Mouse (Mus musculus): ENCODE data around the gene Mkrn1. TPM values are rescaled to one million over a fixed set of nuclear protein-coding genes. Genes with fewer than 3 reads are reported as not detected.
A peak's percentile ranks its signal among the peaks of the same experiment; 100 is the strongest.
"Not testable (repeated sequence)": the region's sequence is repeated elsewhere in the genome, so short reads cannot be mapped to it uniquely, and the experiment has no call there.

Mkrn1 gene
- polyA plus RNA-seq, 1 experiment from 2014 or later, result 63.5 TPM

DNA sequence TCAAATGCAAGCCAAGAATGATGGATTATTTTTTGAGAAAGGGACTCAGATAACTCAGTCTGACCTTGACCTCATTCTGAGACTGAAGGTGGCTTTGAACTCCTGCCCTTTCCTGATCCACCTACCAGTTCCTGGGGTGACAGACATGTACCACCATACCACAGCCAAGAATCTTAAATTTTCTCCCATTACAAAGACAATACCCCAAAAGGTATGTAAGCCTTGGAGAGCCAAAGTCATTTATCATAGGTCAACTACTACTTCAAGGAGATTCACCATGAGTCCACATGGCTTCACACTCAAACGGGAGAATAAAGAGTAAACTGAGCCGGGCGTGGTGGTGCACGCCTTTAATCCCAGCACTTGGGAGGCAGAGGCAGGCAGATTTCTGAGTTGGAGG is 30.3 kb upstream of the Mkrn1 start:
- no peak for ATAC-seq
- Histone ChIP-seq H3K9me3 (ENCODE audit: control insufficient read depth, low read length) (no peaks in the 10 kb centered on the region), H3K4me3 (ENCODE audit: low read length) (no peak overlapping the region), H3K9ac (ENCODE audit: low read depth, low read length) (no peak overlapping the region), H3K27ac (ENCODE audit: low read length) (no peak overlapping the region), H3K36me3 (ENCODE audit: control insufficient read depth, insufficient read depth, low read length) (no peaks in the 10 kb centered on the region), H3K4me1 (ENCODE audit: control insufficient read depth, insufficient read depth, low read length) (peaks cover 7% of the 10 kb centered on the region), H3K4me2 (ENCODE audit: low read depth, low read length) (no peak overlapping the region), H3K27me3 (replicated peaks; ENCODE audit: control insufficient read depth, insufficient read depth, low read length) (no peaks in the 10 kb centered on the region)
- 87% methylated on average over 4 of the region's 4 CpGs for WGBS

DNA sequence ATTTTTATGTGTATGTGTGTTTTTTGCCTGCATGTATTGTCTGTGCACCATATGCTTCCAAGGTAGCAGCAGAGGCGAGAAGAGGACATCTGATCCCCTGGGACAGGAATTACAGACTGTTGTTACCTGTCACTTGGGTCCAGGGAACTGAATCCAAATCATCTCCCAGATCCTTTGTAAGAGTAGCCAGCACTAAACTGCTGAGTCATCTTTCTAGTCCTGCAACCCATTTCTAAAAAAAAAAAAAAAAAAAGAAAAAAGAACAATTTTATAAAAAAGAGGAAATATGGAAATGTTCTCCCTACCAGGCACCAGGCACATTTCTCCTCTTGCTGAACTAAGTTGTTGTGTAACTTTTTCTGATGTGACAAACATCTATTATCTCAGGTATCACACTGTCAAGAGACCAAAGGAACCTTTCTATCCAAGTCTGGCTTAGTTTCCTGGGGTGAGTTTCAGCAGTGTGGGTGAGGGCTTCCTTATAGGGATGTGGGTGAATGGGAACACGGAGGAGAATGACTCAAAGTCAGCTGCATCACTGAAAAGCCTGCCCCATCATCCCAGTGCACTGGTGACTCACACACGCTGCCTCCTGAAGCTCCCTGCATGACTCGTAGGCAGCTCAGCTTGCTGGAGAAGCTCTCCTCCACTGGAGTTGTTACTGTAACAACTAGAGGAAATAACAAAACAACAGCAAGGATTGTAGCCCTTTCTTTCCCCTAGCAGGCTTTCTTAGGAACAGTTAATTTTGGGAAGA is 27.3 kb upstream of the Mkrn1 start:
- H3K4me1 ChIP-seq (ENCODE audit: control insufficient read depth, insufficient read depth, low read length), result no peaks in the 10 kb centered on the region
- no peaks in the 10 kb centered on the region for H3K36me3 ChIP-seq (ENCODE audit: control insufficient read depth, insufficient read depth, low read length)
- no peak overlapping the region for H3K4me3 ChIP-seq (ENCODE audit: low read length)
- H3K27me3 ChIP-seq (replicated peaks; ENCODE audit: control insufficient read depth, insufficient read depth, low read length), result no peaks in the 10 kb centered on the region
- H3K9me3 ChIP-seq (ENCODE audit: control insufficient read depth, low read length), result no peaks in the 10 kb centered on the region
- no peak for ATAC-seq
- no peak overlapping the region for H3K27ac ChIP-seq (ENCODE audit: low read length)
- WGBS, result 50% methylated on average over 4 of the region's 4 CpGs
- H3K4me2 ChIP-seq (ENCODE audit: low read depth, low read length), result no peak overlapping the region
- H3K9ac ChIP-seq (ENCODE audit: low read depth, low read length), result no peak overlapping the region

DNA sequence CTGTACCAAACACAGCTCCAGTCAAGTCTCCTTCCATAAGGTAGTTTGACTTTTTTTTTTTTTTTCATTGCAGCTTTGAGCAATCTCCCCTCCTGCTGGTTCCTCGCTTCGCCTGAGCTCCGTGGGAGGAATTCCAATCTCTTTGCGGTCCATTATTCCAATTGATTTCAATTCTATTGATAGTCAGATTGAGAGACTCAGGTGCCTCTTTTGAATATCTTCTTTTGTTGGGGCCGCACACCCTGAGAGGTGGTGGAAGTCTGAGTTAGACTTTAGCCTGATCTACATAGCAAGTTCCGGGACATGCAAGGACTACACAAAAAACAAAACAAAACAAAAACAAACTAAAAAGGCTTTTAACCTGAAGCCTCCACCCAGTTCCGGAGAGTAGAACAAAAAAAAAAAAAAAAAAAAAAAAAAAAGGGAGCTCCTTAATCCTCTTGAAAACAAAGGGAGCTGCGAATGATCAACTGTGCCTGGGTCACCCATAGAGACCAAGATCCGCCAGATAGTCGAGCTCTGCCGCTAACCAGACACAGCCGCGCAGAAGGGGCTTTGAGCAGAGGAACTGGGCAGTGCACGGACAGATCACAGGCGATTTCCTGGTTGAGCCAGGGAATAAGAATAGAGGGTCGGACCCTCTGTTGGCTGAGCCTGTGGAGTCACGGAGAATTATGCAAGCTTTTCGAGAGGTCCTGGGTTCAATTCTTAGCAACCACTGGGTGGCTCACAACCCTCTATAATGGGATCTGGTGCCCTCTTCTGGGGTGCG is 25.7 kb upstream of the Mkrn1 start:
- Histone ChIP-seq H3K4me3 (ENCODE audit: low read length) (no peak overlapping the region), H3K4me2 (ENCODE audit: low read depth, low read length) (no peak overlapping the region), H3K27me3 (replicated peaks; ENCODE audit: control insufficient read depth, insufficient read depth, low read length) (no peaks in the 10 kb centered on the region), H3K9ac (ENCODE audit: low read depth, low read length) (no peak overlapping the region), H3K4me1 (ENCODE audit: control insufficient read depth, insufficient read depth, low read length) (no peaks in the 10 kb centered on the region), H3K27ac (ENCODE audit: low read length) (no peak overlapping the region), H3K36me3 (ENCODE audit: control insufficient read depth, insufficient read depth, low read length) (no peaks in the 10 kb centered on the region), H3K9me3 (ENCODE audit: control insufficient read depth, low read length) (no peaks in the 10 kb centered on the region)
- WGBS, result 21% methylated on average over 19 of the region's 19 CpGs
- ATAC-seq, result no peak

DNA sequence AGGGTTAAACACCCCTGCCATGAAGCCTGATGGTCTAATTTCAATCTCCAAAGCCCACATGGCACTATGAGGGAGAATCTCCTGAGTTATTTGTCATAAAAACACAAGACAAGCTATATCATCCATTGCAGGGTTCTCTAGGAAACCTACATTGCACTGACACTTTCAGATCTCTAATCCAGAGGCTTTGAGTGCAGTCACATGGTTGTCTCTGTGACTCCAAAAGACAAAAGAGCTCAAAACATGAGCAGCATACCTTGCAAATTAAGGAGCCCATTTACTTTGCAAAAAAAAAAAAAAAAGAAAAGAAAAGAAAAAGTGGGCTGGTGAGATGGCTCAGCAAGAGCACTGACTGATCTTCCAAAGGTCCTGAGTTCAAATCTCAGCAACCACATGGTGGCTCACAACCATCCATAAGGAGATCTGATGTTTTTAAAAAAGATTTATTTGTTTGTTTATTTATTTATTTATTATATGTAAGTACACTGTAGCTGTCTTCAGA is 22.6 kb upstream of the Mkrn1 start:
- no peak for ATAC-seq
- H3K36me3 ChIP-seq (ENCODE audit: control insufficient read depth, insufficient read depth, low read length), result no peaks in the 10 kb centered on the region

DNA sequence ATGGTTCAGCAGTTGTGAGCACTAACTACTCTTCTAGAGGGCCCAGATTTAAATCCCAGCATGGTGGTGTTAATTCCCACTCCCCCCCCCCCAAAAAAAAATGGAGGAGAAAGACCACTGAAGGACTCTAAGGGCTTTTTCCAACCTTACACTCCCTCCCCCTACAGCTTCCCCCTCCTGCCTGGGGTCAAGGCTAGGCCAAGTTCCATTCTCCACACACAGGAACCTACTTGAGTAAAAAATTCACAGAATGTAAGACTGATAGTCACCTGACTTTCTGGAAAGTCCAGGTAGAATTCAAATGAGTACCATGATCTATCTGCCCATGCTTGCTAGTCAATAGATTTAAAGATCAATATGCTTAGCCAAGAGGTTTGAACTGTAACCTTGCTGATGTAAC is 19.9 kb upstream of the Mkrn1 start:
- Histone ChIP-seq H3K4me1 (ENCODE audit: control insufficient read depth, insufficient read depth, low read length) (no peaks in the 10 kb centered on the region; the same call in 1 of the 2 replicates), H3K4me3 (ENCODE audit: low read length) (no peak overlapping the region), H3K9me3 (ENCODE audit: control insufficient read depth, low read length) (no peaks in the 10 kb centered on the region), H3K36me3 (ENCODE audit: control insufficient read depth, insufficient read depth, low read length) (no peaks in the 10 kb centered on the region), H3K27me3 (replicated peaks; ENCODE audit: control insufficient read depth, insufficient read depth, low read length) (no peaks in the 10 kb centered on the region), H3K9ac (ENCODE audit: low read depth, low read length) (no peak overlapping the region), H3K27ac (ENCODE audit: low read length) (no peak overlapping the region), H3K4me2 (ENCODE audit: low read depth, low read length) (no peak overlapping the region)
- no peak for ATAC-seq

More for the DNA sequence above, 22.6 kb upstream of the Mkrn1 start:
- Histone ChIP-seq H3K4me3 (ENCODE audit: low read length) (no peak overlapping the region), H3K4me2 (ENCODE audit: low read depth, low read length) (no peak overlapping the region), H3K9me3 (ENCODE audit: control insufficient read depth, low read length) (no peaks in the 10 kb centered on the region), H3K9ac (ENCODE audit: low read depth, low read length) (no peak overlapping the region), H3K27me3 (replicated peaks; ENCODE audit: control insufficient read depth, insufficient read depth, low read length) (no peaks in the 10 kb centered on the region), H3K4me1 (ENCODE audit: control insufficient read depth, insufficient read depth, low read length) (no peaks in the 10 kb centered on the region), H3K27ac (ENCODE audit: low read length) (no peak overlapping the region)

DNA sequence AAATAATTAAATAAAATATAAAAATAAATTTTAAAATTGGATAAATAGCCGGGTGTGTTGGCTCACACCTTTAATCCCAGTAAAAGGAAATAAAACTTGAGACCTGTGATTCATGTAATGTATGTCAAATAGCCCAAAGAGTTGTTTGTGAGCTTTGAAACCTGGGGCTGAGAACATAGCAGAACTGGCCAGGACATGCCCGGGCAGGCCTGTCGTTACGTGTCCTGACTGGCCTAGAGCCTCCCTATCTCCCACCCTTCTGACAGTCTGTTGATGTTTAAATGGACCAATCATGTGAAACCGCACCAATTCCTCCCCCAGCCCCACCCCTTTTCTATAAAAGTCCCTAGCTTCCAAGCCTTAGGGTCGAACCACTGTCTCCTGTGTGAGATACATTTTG is 17.3 kb upstream of the Mkrn1 start:
- not testable (repeated sequence) for H3K36me3 ChIP-seq (ENCODE audit: control insufficient read depth, insufficient read depth, low read length); ATAC-seq; H3K27me3 ChIP-seq (replicated peaks; ENCODE audit: control insufficient read depth, insufficient read depth, low read length); H3K4me3 ChIP-seq (ENCODE audit: low read length); H3K9me3 ChIP-seq (ENCODE audit: control insufficient read depth, low read length); H3K4me2 ChIP-seq (ENCODE audit: low read depth, low read length); H3K27ac ChIP-seq (ENCODE audit: low read length); H3K9ac ChIP-seq (ENCODE audit: low read depth, low read length); H3K4me1 ChIP-seq (ENCODE audit: control insufficient read depth, insufficient read depth, low read length)
- WGBS, result 93% methylated on average over 6 of the region's 6 CpGs

DNA sequence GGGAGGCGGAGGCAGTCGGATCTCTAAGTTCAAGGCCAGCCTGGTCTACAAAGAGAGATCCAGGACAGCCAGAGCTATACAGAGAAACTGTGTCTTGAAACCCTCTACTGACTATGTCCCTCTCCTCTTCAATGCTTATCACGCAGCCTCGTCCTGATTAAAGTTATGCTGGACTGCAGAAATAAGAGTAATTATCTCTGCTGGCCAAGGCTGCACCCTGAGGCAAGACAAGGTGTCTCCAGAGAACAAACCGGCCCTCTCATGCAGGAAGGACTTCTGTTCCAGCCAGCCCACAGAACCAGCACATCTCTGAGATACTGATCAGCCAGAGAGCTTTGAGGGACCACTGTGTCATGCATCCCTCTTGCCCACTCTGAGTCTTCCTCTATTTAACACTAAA is 15.6 kb upstream of the Mkrn1 start:
- Histone ChIP-seq H3K27me3 (replicated peaks; ENCODE audit: control insufficient read depth, insufficient read depth, low read length) (no peaks in the 10 kb centered on the region), H3K4me2 (ENCODE audit: low read depth, low read length) (no peak overlapping the region), H3K9ac (ENCODE audit: low read depth, low read length) (0 out of 2 replicates have a peak overlapping the region, but pooled peaks have one; percentile 10), H3K4me3 (ENCODE audit: low read length) (no peak overlapping the region), H3K27ac (ENCODE audit: low read length) (no peak overlapping the region), H3K36me3 (ENCODE audit: control insufficient read depth, insufficient read depth, low read length) (no peaks in the 10 kb centered on the region), H3K9me3 (ENCODE audit: control insufficient read depth, low read length) (no peaks in the 10 kb centered on the region), H3K4me1 (ENCODE audit: control insufficient read depth, insufficient read depth, low read length) (peaks cover 3% of the 10 kb centered on the region; the same call in 1 of the 2 replicates)
- no peak for ATAC-seq
- 86% methylated on average over 5 of the region's 5 CpGs for WGBS

DNA sequence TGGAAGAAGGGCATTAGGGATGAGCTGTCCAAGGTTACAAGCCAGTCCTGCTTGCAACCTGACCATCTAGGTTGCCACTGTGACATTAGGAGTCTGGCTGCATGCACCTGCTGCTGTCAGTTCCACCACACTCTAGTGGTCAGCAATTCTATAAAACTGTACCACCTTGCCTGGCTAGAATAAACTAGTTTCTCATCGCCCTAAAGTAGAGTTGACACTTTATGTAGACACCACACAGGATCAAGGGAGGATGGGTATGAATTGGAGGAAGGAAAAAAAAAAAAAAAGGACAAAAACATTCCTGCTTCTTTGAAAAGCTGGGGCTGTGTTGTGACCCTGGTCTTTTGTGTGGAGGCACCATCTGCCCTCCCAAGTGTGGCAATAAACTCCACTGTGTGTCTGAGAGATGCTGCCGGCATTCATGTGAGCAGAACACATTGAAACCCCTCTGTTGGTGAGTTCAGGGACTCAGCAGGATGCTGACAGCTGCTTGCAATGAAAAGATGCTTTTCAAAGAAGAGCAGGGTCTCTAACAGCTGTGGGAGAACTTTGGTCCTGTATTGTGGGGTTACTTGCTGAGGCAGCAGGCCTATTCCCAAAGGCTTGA is 14.7 kb upstream of the Mkrn1 start:
- H3K9me3 ChIP-seq (ENCODE audit: control insufficient read depth, low read length), result no peaks in the 10 kb centered on the region
- H3K4me1 ChIP-seq (ENCODE audit: control insufficient read depth, insufficient read depth, low read length), result peaks cover 3% of the 10 kb centered on the region; the same call in 1 of the 2 replicates
- H3K27ac ChIP-seq (ENCODE audit: low read length), result 0 out of 2 replicates have a peak overlapping the region, but pooled peaks have one; percentile 24
- no peaks in the 10 kb centered on the region for H3K36me3 ChIP-seq (ENCODE audit: control insufficient read depth, insufficient read depth, low read length)
- H3K27me3 ChIP-seq (replicated peaks; ENCODE audit: control insufficient read depth, insufficient read depth, low read length), result no peaks in the 10 kb centered on the region
- ATAC-seq, result no peak; the same call in 1 of the 2 replicates
- H3K4me3 ChIP-seq (ENCODE audit: low read length), result no peak overlapping the region
- no peak overlapping the region for H3K9ac ChIP-seq (ENCODE audit: low read depth, low read length)
- 79% methylated on average over 2 of the region's 2 CpGs for WGBS
- no peak overlapping the region for H3K4me2 ChIP-seq (ENCODE audit: low read depth, low read length)

DNA sequence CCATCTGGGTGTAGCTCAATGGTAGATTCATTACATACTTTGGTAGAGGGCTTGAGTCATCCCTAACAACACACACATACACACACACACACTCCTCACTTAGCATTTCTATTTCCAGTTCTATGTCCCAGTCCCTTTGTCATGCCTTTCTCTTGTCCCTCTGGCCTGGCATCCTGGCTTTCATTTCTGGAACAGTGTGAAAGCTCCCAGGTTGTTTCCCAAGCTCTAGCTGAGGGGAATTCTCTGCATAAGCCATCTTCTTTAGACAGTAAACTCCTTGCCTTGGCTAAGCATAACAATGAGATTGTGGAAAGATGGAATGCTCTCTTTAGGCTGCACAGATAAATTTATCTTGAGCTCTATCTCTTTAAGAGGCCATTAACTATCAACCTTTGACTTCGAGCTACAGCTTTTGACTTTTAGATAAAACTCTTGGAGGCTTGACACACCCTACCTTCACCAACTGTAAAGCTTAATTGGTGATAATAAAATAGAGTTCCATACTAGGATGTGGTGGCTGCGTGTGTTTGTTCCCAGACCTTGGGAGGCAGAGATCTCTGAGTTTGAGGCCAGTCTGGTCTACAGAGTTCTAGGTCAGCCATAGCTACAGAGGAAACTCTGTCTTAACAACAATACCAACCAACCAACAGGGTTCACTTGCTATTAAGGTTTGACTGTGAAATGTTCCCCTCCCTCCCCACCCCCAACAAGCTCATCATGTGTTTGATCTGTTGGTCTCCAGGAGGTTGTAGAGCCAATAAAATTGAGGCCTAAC is 14.0 kb upstream of the Mkrn1 start:
- Histone ChIP-seq H3K9me3 (ENCODE audit: control insufficient read depth, low read length) (no peaks in the 10 kb centered on the region), H3K4me1 (ENCODE audit: control insufficient read depth, insufficient read depth, low read length) (peaks cover 3% of the 10 kb centered on the region; the same call in 1 of the 2 replicates), H3K4me3 (ENCODE audit: low read length) (no peak overlapping the region), H3K36me3 (ENCODE audit: control insufficient read depth, insufficient read depth, low read length) (no peaks in the 10 kb centered on the region), H3K27ac (ENCODE audit: low read length) (0 out of 2 replicates have a peak overlapping the region, but pooled peaks have one; percentile 24), H3K9ac (ENCODE audit: low read depth, low read length) (no peak overlapping the region), H3K27me3 (replicated peaks; ENCODE audit: control insufficient read depth, insufficient read depth, low read length) (no peaks in the 10 kb centered on the region), H3K4me2 (ENCODE audit: low read depth, low read length) (no peak overlapping the region)
- peak; percentile 85 for ATAC-seq
- WGBS, result 52% methylated on average over 2 of the region's 2 CpGs
